Mouse (Mus musculus): ENCODE results near the gene Magi1. TPM values are rescaled to one million over a fixed set of nuclear protein-coding genes. Genes with fewer than 3 reads are reported as not detected.
"Not testable (repeated sequence)": the region's sequence is repeated elsewhere in the genome, so short reads cannot be mapped to it uniquely, and the experiment has no call there.

Gene Magi1
- polyA plus RNA-seq, 1 experiment from 2014 or later: 8.3 TPM

DNA sequence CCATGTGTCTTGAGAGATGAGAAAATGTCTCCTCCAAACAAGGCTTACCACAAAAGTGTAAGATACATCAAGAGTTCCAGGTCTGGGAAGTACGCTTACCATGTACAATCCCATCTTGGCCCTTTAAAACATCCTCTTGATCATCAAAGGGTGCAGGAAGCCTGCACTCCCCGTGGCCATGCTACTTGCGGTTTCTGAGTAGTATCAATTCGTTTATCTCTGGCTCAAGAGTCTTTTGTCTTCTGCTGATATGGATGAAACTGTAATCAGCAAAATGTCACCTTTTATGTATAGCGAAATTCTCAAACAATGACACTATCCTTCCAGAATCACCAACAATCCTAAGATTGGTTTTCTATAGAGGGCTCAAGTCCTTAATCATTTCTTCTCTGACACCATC is 261.3 kb downstream of the Magi1 start:
- no peak overlapping the region for H3K4me2 ChIP-seq
- no peak overlapping the region for H3K4me3 ChIP-seq
- H3K36me3 ChIP-seq: no peaks in the 10 kb centered on the region
- WGBS: 86% methylated on average over 5 of the region's 5 CpGs
- no peak overlapping the region for H3K27ac ChIP-seq
- H3K9ac ChIP-seq: no peak overlapping the region
- H3K4me1 ChIP-seq: no peaks in the 10 kb centered on the region
- H3K9me3 ChIP-seq: no peaks in the 10 kb centered on the region
- H3K27me3 ChIP-seq: no peaks in the 10 kb centered on the region
- ATAC-seq (ENCODE audit: insufficient number of reproducible peaks, low FRiP score, low TSS enrichment, low read depth): no peak

DNA sequence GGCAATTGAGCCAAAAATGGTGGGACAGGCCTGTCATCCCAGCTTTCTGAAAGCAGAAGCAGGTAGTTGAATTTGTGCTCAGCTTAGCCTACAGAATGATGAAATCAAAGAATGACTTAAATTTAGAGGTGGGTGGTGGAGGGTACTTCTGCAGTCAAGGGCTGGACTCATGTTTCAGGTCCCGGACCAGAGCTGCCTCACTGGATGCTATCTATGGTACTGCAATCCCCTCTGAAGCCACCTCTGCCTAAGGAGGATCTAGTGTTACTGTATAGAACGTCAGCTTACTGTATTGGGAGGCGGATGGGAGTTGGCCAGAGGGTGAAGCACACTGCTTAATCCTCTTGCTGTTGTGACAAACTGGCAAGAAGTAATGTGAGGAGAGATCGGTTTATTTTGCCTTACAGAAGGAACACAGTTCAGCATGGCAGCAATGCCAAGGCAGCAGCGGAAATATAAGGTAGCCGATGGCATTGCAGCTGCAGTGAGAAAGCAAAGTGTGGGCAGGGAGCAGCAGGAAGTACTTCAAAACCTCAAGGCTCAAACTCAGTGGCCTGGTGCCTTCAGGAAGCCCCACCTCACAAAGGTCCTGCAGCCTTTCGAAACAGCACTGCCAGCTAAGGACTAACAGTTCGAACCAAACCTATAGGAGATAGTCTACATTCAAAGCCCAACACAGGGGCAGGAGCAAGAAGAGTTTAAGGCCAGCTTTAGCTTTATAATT is 262.3 kb downstream of the Magi1 start:
- H3K4me2 ChIP-seq: no peak overlapping the region
- H3K36me3 ChIP-seq: no peaks in the 10 kb centered on the region
- no peaks in the 10 kb centered on the region for H3K4me1 ChIP-seq
- no peak overlapping the region for H3K9ac ChIP-seq
- no peaks in the 10 kb centered on the region for H3K27me3 ChIP-seq
- 78% methylated on average over 8 of the region's 8 CpGs for WGBS
- H3K4me3 ChIP-seq: no peak overlapping the region
- no peak for ATAC-seq (ENCODE audit: insufficient number of reproducible peaks, low FRiP score, low TSS enrichment, low read depth)
- H3K9me3 ChIP-seq: no peaks in the 10 kb centered on the region
- no peak overlapping the region for H3K27ac ChIP-seq

DNA sequence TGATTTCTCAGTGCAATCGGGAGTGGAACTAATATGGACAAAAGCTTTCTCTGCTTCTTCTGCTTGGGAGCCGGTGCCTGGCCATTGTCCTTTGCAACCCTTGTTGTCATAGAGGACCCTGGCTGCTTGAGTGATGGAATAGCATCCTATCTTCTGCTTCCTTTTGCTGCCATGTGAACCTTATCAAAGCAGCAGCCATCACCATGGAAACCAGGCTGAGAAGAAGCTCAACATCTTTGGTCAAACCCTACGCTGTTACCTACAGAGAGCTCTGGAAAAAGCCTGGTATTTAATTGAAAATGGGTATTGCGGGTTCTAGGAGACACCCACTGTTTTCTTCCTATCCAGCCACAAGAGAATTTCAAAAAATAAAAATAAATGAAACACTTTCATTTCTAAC is 263.2 kb downstream of the Magi1 start:
- WGBS: 91% methylated on average over 4 of the region's 4 CpGs

DNA sequence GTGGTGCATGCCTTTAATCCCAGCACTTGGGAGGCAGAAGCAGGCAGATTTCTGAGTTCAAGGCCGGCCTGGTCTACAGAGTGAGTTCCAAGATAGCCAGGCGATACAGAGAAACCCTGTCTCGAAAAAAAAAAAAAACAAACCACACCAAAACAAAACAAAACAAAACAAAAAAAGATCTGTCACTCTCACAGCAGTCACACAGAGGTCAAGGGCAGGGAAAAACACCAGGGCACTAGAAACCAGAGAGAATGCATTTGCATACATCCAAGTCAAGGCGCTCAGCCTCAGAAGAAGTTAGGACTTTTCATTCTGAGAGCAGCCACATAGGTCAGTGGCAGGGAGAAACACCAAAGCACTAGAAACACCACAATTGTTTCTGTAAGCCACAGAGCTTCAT is 263.8 kb downstream of the Magi1 start:
- Histone ChIP-seq H3K27ac (no peak overlapping the region), H3K9ac (no peak overlapping the region), H3K4me3 (no peak overlapping the region), H3K4me2 (no peak overlapping the region), H3K4me1 (no peaks in the 10 kb centered on the region), H3K9me3 (no peaks in the 10 kb centered on the region), H3K36me3 (no peaks in the 10 kb centered on the region), H3K27me3 (no peaks in the 10 kb centered on the region)
- WGBS: 92% methylated on average over 4 of the region's 4 CpGs
- no peak for ATAC-seq (ENCODE audit: insufficient number of reproducible peaks, low FRiP score, low TSS enrichment, low read depth)

More for the DNA sequence above, 263.2 kb downstream of the Magi1 start:
- Histone ChIP-seq H3K27ac (no peak overlapping the region), H3K27me3 (no peaks in the 10 kb centered on the region), H3K9ac (no peak overlapping the region), H3K36me3 (no peaks in the 10 kb centered on the region), H3K4me2 (no peak overlapping the region), H3K4me3 (no peak overlapping the region), H3K9me3 (no peaks in the 10 kb centered on the region), H3K4me1 (no peaks in the 10 kb centered on the region)
- ATAC-seq (ENCODE audit: insufficient number of reproducible peaks, low FRiP score, low TSS enrichment, low read depth): no peak

DNA sequence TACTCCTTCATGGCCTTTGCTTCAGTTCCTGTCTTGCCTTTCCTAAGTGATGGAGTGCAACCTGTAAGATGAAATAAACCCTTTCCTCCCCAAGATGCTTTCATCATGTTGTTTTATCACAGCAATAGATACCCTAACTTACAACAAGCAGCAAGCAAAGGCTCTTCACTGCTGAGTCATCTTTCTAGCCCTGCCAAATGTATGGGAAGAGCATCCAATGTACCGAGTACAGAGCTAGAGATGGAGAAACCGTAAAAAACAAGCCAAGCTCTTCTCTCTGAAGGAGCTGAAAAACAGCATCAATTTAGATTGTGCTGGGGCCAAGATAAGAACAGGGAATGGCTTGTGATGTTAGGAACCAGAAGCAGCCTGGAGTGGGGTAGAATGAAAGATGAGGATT is 270.0 kb downstream of the Magi1 start:
- Histone ChIP-seq H3K9ac (no peak overlapping the region), H3K27ac (no peak overlapping the region), H3K4me1 (peaks cover 11% of the 10 kb centered on the region), H3K9me3 (no peaks in the 10 kb centered on the region), H3K4me3 (no peak overlapping the region), H3K4me2 (no peak overlapping the region), H3K36me3 (no peaks in the 10 kb centered on the region), H3K27me3 (no peaks in the 10 kb centered on the region)
- no peak for ATAC-seq (ENCODE audit: insufficient number of reproducible peaks, low FRiP score, low TSS enrichment, low read depth)
- 71% methylated on average over 2 of the region's 2 CpGs for WGBS

DNA sequence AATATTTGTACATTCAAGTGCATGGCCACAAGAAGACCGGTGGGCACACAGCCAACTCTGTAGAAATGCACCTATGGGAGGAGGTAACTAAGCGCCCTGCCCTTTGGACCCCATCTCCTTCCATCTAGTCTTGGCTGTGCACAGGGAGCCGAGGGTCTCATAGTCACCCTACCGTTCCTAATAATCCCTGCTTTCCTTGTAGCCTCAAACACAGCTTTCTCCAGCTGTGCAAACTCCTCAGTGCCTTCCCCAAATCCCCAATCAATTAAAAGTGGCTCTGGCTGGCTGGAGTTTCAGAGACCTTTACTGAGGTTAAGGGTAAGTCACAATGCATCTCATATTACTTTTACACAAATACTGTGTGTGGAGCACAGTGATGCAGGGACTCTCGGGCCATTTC is 271.8 kb downstream of the Magi1 start:
- Histone ChIP-seq H3K4me1 (peaks cover 11% of the 10 kb centered on the region), H3K27me3 (no peaks in the 10 kb centered on the region), H3K4me3 (no peak overlapping the region), H3K27ac (0 out of 2 replicates have a peak overlapping the region, but pooled peaks have one; percentile 8), H3K9me3 (no peaks in the 10 kb centered on the region), H3K9ac (no peak overlapping the region), H3K36me3 (no peaks in the 10 kb centered on the region), H3K4me2 (no peak overlapping the region)
- 31% methylated on average over 5 of the region's 5 CpGs for WGBS
- peak; percentile 61; the same call in 1 of the 2 replicates for ATAC-seq (ENCODE audit: insufficient number of reproducible peaks, low FRiP score, low TSS enrichment, low read depth)

DNA sequence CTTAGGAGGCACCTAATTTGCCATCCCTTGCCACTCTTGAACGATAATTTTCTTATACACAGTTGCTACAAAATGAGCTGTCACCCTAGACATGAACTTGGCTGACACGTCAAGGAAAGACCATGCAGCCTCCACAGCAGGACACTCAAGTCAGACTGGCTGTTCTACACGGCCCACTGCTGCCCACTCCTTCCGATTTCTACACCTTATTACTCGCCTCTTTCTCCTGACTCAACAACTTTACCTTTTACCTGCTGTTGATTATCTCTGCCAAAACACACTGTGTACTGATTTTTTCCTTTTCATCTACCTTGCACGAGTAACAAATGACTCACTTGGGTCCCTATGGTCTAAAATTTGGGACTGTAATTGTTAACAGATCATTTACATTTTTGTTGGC is 272.2 kb downstream of the Magi1 start:
- no peak for ATAC-seq (ENCODE audit: insufficient number of reproducible peaks, low FRiP score, low TSS enrichment, low read depth)
- Histone ChIP-seq H3K9me3 (no peaks in the 10 kb centered on the region), H3K4me1 (peaks cover 11% of the 10 kb centered on the region), H3K4me3 (no peak overlapping the region), H3K4me2 (no peak overlapping the region), H3K9ac (no peak overlapping the region), H3K27ac (no peak overlapping the region), H3K36me3 (no peaks in the 10 kb centered on the region), H3K27me3 (no peaks in the 10 kb centered on the region)
- 52% methylated on average over 6 of the region's 6 CpGs for WGBS

DNA sequence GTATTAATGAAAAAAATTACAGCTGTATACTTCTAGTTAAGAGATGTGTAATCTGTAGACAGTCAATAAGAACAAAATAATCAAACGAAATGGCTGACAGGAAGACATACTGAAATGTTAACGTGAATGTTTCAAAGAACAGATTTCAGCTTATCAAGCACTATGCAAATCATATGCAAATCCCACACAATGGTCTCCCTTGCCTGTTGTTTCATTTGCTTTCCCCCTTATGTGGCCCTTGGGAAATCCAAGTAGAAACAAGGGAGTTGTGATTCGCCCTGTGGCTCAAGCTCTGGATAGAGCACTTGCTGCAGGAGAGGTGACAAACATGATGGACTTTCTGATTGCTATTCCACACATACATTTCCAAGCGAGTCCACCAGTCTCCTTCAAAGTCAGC is 275.1 kb downstream of the Magi1 start:
- no peaks in the 10 kb centered on the region for H3K36me3 ChIP-seq
- H3K9ac ChIP-seq: no peak overlapping the region
- no peaks in the 10 kb centered on the region for H3K9me3 ChIP-seq
- no peak overlapping the region for H3K4me3 ChIP-seq
- no peak for ATAC-seq (ENCODE audit: insufficient number of reproducible peaks, low FRiP score, low TSS enrichment, low read depth)
- peaks cover 11% of the 10 kb centered on the region for H3K4me1 ChIP-seq
- 77% methylated on average over 4 of the region's 4 CpGs for WGBS
- H3K27me3 ChIP-seq: no peaks in the 10 kb centered on the region
- no peak overlapping the region for H3K4me2 ChIP-seq
- no peak overlapping the region for H3K27ac ChIP-seq

DNA sequence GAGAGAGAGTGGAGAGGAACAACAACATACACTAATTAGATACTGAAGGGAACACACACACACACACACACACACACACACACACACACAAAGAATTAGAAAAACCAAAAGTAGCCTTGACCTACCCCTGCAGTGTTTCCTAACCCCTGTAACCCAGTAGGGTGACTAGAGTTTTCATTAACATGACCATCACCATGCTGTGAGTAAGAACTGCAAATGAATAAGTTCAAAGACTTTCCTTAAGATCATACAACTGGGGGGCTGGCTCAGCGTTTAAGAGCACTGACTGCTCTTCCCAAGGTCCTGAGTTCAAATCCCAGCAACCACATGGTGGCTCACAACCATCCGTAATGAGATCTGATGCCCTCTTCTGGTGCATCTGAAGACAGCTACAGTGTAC is 280.1 kb downstream of the Magi1 start:
- not testable (repeated sequence) for H3K27ac ChIP-seq; H3K36me3 ChIP-seq; H3K4me3 ChIP-seq; ATAC-seq (ENCODE audit: insufficient number of reproducible peaks, low FRiP score, low TSS enrichment, low read depth); H3K4me1 ChIP-seq; H3K9me3 ChIP-seq; H3K27me3 ChIP-seq; H3K4me2 ChIP-seq; H3K9ac ChIP-seq
- WGBS: 66% methylated on average over 2 of the region's 2 CpGs

DNA sequence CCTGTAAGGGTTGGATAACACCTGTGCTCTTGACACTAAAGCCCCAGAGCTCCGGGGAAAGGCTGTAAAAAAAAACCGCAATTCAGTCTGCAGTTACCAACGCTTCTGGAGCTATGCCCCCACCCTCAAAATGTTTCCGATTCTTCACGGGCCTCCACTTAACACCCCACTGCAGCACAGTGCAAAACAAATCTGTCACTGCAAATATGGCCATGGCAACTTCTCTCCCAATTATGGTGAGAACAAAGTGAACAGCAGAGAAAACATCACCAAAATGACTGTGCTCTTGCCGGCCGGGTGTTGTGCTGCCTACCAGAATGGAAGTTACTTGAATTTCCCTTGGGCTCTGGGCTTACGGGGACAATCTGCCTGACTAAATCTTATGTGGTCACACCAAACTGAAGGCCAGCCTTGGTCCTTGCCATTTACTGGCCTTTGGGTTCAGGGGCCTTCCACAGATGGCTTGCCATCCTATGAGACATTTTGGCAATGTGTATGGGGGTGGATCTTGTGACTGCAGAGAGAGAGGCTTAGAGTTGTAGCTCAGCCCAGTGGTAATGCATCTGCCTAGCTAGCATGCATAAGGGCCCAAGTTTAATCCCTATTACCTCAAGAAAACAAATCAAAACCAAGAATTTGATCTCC is 286.8 kb downstream of the Magi1 start:
- Histone ChIP-seq H3K4me2 (no peak overlapping the region), H3K4me1 (peaks cover 3% of the 10 kb centered on the region; the same call in 1 of the 2 replicates), H3K27me3 (no peaks in the 10 kb centered on the region), H3K36me3 (no peaks in the 10 kb centered on the region), H3K9me3 (no peaks in the 10 kb centered on the region), H3K27ac (no peak overlapping the region), H3K4me3 (no peak overlapping the region), H3K9ac (no peak overlapping the region)
- WGBS: 46% methylated on average over 8 of the region's 8 CpGs
- ATAC-seq (ENCODE audit: insufficient number of reproducible peaks, low FRiP score, low TSS enrichment, low read depth): no peak

DNA sequence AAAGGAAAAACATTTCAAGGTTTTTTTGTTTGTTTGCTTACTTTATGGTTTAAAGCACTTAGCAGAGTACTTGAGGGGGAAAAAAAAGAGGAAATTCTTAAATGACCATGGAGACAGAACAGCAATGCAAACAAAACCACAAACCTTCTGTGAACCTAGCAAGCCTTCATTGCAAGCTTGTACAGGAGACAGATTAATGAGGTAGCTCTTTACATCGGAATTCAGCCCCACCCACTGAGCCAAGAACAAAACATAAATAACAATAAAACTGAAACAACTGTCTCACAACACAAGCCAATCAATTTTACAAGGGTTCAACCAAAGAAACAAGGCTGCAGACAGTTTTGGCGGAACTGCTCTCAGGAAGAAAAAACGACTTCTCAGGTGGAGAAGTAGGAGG is 296.2 kb downstream of the Magi1 start:
- Histone ChIP-seq H3K27me3 (no peaks in the 10 kb centered on the region), H3K27ac (no peak overlapping the region), H3K36me3 (no peaks in the 10 kb centered on the region), H3K4me1 (no peaks in the 10 kb centered on the region; the same call in 1 of the 2 replicates), H3K9me3 (no peaks in the 10 kb centered on the region), H3K4me3 (no peak overlapping the region), H3K9ac (no peak overlapping the region), H3K4me2 (no peak overlapping the region)
- ATAC-seq (ENCODE audit: insufficient number of reproducible peaks, low FRiP score, low TSS enrichment, low read depth): no peak
- 22% methylated on average over 3 of the region's 3 CpGs for WGBS

DNA sequence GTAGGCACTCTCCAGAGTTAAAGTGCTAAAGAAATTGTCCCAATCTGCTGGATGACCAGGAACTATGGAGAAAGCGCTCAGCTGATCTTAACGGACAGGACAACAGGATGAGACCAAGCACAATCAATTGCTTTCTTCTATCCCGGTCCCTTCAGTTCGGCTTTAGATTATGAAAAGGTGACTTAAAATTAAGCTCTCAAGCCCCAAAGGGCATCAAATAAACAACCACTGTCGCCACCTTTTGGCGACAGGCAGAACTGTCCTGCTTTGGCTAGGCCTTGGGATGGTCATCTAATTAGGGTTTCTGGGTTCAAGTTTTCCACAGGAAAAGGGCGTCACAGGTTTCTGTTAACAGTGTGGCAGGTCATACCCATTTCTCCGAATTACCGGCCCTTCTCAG is 298.6 kb downstream of the Magi1 start:
- Histone ChIP-seq H3K9ac (no peak overlapping the region), H3K9me3 (no peaks in the 10 kb centered on the region), H3K27ac (no peak overlapping the region), H3K36me3 (no peaks in the 10 kb centered on the region), H3K4me2 (no peak overlapping the region), H3K27me3 (no peaks in the 10 kb centered on the region), H3K4me1 (no peaks in the 10 kb centered on the region; the same call in 1 of the 2 replicates), H3K4me3 (no peak overlapping the region)
- 67% methylated on average over 9 of the region's 9 CpGs for WGBS
- ATAC-seq (ENCODE audit: insufficient number of reproducible peaks, low FRiP score, low TSS enrichment, low read depth): no peak

Measured in limb, embryonic 15.5 days (tissue).